8 mouse cellular contexts compared by ENCODE assay signal in the genomic region with DNA sequence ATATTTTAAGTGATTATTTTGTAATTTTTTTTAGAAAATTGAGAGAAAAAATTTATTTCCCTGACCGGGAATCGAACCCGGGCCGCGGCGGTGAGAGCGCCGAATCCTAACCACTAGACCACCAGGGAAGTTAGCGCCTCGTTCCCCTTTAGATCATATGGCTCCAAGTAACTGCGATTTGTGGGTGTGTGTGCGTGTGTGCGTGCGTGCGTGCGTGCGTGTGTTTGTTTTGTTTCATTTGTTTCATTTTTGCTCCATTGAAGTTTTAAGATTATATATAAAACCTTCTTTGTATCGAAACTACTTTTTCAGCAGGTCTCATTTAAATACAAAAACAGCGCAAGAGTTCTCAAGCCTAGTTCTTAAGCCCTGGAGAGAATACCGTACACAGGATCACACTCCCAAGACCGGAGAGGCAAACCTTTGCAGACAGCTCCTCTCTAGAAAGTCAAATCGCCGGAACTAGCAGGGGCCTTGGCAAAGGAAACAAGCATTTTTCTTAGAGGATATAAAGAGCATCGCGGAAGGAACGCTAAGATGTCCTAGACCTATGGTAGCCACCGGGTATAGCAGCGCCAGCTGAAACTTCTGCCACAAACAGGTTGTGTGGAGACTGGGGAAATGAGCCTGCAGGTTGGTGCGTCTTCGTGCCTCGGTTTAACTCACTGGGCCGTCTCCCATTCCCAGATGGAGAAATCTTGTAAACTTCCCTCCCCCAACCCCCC. TPM values are rescaled to one million over a fixed set of nuclear protein-coding genes. Genes with fewer than 3 reads are reported as not detected.
DNase-seq lines count a peak whose midpoint lies in the region; ATAC-seq and TF ChIP-seq lines count a peak whose summit lies in the region.

No protein-coding gene starts in this region.

- H3K4me2 ChIP-seq in heart, embryonic 11.5 days, result peak overlapping the region; percentile 86
- peak overlapping the region; percentile 85 for H3K4me2 ChIP-seq in kidney, embryonic 16.5 days (replicated peaks; ENCODE audit: low read depth, low read length)

- peak overlapping the region; percentile 64 for H3K4me3 ChIP-seq in embryonic fibroblast, embryonic 13.5 days (ENCODE audit: insufficient read depth, low read length)
- peak overlapping the region; percentile 80 for H3K4me3 ChIP-seq in heart, embryonic 11.5 days (ENCODE audit: low read depth, low read length)
- H3K4me3 ChIP-seq in kidney, embryonic 16.5 days (ENCODE audit: low read length), result peak overlapping the region; percentile 61
- H3K4me3 ChIP-seq in liver, adult 2 months (ENCODE audit: insufficient read depth, low read depth, low read length), result peak overlapping the region; percentile 52

- WGBS in heart, embryonic 11.5 days (ENCODE audit: insufficient replicate concordance), result under 1% methylated on average over 32 of the region's 32 CpGs
- WGBS in kidney, embryonic 16.5 days, result 0% methylated on average over 32 of the region's 32 CpGs
- under 1% methylated on average over 32 of the region's 32 CpGs for WGBS in liver, adult 2 months

- TF ChIP-seq CTCF in embryonic fibroblast, embryonic 13.5 days (IDR thresholded peaks at IDR 0.05; ENCODE audit: borderline replicate concordance, insufficient read depth, low read length), result no peak
- TF ChIP-seq CTCF in liver, adult 2 months (IDR thresholded peaks at IDR 0.05; ENCODE audit: low read depth, low read length), result no peak

- H3K27ac ChIP-seq in embryonic fibroblast, embryonic 13.5 days (ENCODE audit: insufficient read depth, low read length), result no peak overlapping the region
- H3K27ac ChIP-seq in heart, embryonic 11.5 days (ENCODE audit: low read depth, low read length), result peak overlapping the region; percentile 57
- peak overlapping the region; percentile 87 for H3K27ac ChIP-seq in kidney, embryonic 16.5 days (ENCODE audit: low read length)
- H3K27ac ChIP-seq in liver, adult 2 months (replicated peaks; ENCODE audit: insufficient read depth, low read depth, low read length), result peak overlapping the region; percentile 59

- H3K9me3 ChIP-seq in heart, embryonic 11.5 days (replicated peaks; ENCODE audit: control insufficient read depth, low read length), result no peaks in the 10 kb centered on the region
- no peaks in the 10 kb centered on the region for H3K9me3 ChIP-seq in kidney, embryonic 16.5 days (ENCODE audit: low read length)

- H3K27me3 ChIP-seq in heart, embryonic 11.5 days (ENCODE audit: control insufficient read depth, insufficient read depth, low read length), result no peaks in the 10 kb centered on the region
- H3K27me3 ChIP-seq in kidney, embryonic 16.5 days (ENCODE audit: insufficient read depth, low read length), result no peaks in the 10 kb centered on the region
- H3K27me3 ChIP-seq in liver, adult 2 months (ENCODE audit: control insufficient read depth, insufficient read depth, low read length), result no peaks in the 10 kb centered on the region

- peak; percentile 71 for ATAC-seq in heart, embryonic 11.5 days (replicated peaks; ENCODE audit: insufficient number of reproducible peaks, low FRiP score, low TSS enrichment)
- ATAC-seq in kidney, embryonic 16.5 days (ENCODE audit: low FRiP score, low TSS enrichment), result peak; percentile 70
- peak; percentile 37; the same call in 1 of the 2 replicates for ATAC-seq in monocyte, adult 5-6 weeks (replicated peaks; ENCODE audit: insufficient number of reproducible peaks, low FRiP score, low TSS enrichment, poor library complexity, severe bottlenecking)

- no peak for TF ChIP-seq POLR2A in embryonic fibroblast, embryonic 13.5 days (IDR thresholded peaks at IDR 0.05; ENCODE audit: low read depth, low read length)
- TF ChIP-seq POLR2A in liver, adult 2 months (IDR thresholded peaks at IDR 0.05; ENCODE audit: extremely low read depth, insufficient read depth, low read length), result no peak

- H3K4me1 ChIP-seq in embryonic fibroblast, embryonic 13.5 days (ENCODE audit: control insufficient read depth, insufficient read depth, low read length), result no peaks in the 10 kb centered on the region
- H3K4me1 ChIP-seq in heart, embryonic 11.5 days (ENCODE audit: control insufficient read depth, insufficient read depth, low read length), result no peaks in the 10 kb centered on the region
- peaks cover 10% of the 10 kb centered on the region for H3K4me1 ChIP-seq in kidney, embryonic 16.5 days (ENCODE audit: insufficient read depth, low read length)
- peaks cover 2% of the 10 kb centered on the region; the same call in 1 of the 2 replicates for H3K4me1 ChIP-seq in liver, adult 2 months (ENCODE audit: control insufficient read depth, insufficient read depth, low read length)

- peak overlapping the region; percentile 71 for H3K9ac ChIP-seq in heart, embryonic 11.5 days (ENCODE audit: low read depth, low read length)
- H3K9ac ChIP-seq in kidney, embryonic 16.5 days (replicated peaks; ENCODE audit: low read length), result peak overlapping the region; percentile 67
- H3K9ac ChIP-seq in liver, adult 2 months (ENCODE audit: low read depth, low read length), result peak overlapping the region; percentile 75

- no peaks in the 10 kb centered on the region for H3K79me2 ChIP-seq in liver, adult 2 months (ENCODE audit: control insufficient read depth, insufficient read depth, low read length)

- H3K36me3 ChIP-seq in heart, embryonic 11.5 days (ENCODE audit: control insufficient read depth, insufficient read depth, low read length), result no peaks in the 10 kb centered on the region
- H3K36me3 ChIP-seq in kidney, embryonic 16.5 days (ENCODE audit: insufficient read depth, low read length), result no peaks in the 10 kb centered on the region
- H3K36me3 ChIP-seq in liver, adult 2 months (ENCODE audit: control insufficient read depth, insufficient read depth, low read length), result no peaks in the 10 kb centered on the region

- DNase-seq in B cell, adult 2 months, result peak; percentile 95 to 96
- peak; percentile 92 for DNase-seq in brain, adult 2 months (ENCODE audit: low read depth, low spot score)
- DNase-seq in liver, adult 2 months (ENCODE audit: extremely low read depth, low read depth, low spot score), result peak; percentile 73
- DNase-seq in spleen, postnatal 36 days (ENCODE audit: low spot score in 2 of 2), result peak; percentile 78 to 89

RNA-seq across cellular contexts. Expression of a gene that starts 23.4 kb away (rescaled TPM):
- not detected in 2 replicates for polyA plus RNA-seq in embryonic fibroblast, embryonic 13.5 days (2011; ENCODE audit: insufficient read length, low read depth, missing spikeins)
- 7.4 and 9.3 TPM in 2 replicates for polyA plus RNA-seq in heart, embryonic 11.5 days (2014; fragmentation: Nextera tagmentation; extraction: Ambion mirVana)
- polyA plus RNA-seq in kidney, embryonic 16.5 days (2015; fragmentation: Nextera tagmentation; extraction: Ambion mirVana), result 0.37 and 0.69 TPM in 2 replicates
- total RNA-seq in liver, adult 2 months (2014; rRNA removed), result 29.6 and 36.4 TPM in 2 replicates
- polyA plus RNA-seq in liver, adult 2 months (2012; rRNA removed), result 93.8 and 98.4 TPM in 2 replicates
- total RNA-seq in monocyte, adult 5-6 weeks (2017), result 0.64 TPM in 1 of 3 replicates, not detected in the others

RNA-seq across cellular contexts. Expression of a gene that starts 49.4 kb away (rescaled TPM):
- not detected in 2 replicates for polyA plus RNA-seq in embryonic fibroblast, embryonic 13.5 days (2011; ENCODE audit: insufficient read length, low read depth, missing spikeins)
- 0.43 TPM in 1 of 2 replicates, not detected in the other for polyA plus RNA-seq in heart, embryonic 11.5 days (2014; fragmentation: Nextera tagmentation; extraction: Ambion mirVana)
- 0.25 TPM in 1 of 2 replicates, not detected in the other for polyA plus RNA-seq in kidney, embryonic 16.5 days (2015; fragmentation: Nextera tagmentation; extraction: Ambion mirVana)
- total RNA-seq in liver, adult 2 months (2014; rRNA removed), result not detected in 2 replicates
- not detected in 2 replicates for polyA plus RNA-seq in liver, adult 2 months (2012; rRNA removed)
- not detected in 3 replicates for total RNA-seq in monocyte, adult 5-6 weeks (2017)

RNA-seq across cellular contexts. Expression of a gene that starts 56.2 kb away (rescaled TPM):
- 37.6 and 98.8 TPM in 2 replicates for polyA plus RNA-seq in embryonic fibroblast, embryonic 13.5 days (2011; ENCODE audit: insufficient read length, low read depth, missing spikeins)
- polyA plus RNA-seq in heart, embryonic 11.5 days (2014; fragmentation: Nextera tagmentation; extraction: Ambion mirVana), result 106 and 121 TPM in 2 replicates
- 191 and 197 TPM in 2 replicates for polyA plus RNA-seq in kidney, embryonic 16.5 days (2015; fragmentation: Nextera tagmentation; extraction: Ambion mirVana)
- total RNA-seq in liver, adult 2 months (2014; rRNA removed), result 153 and 159 TPM in 2 replicates
- 51.0 and 74.3 TPM in 2 replicates for polyA plus RNA-seq in liver, adult 2 months (2012; rRNA removed)
- total RNA-seq in monocyte, adult 5-6 weeks (2017), result 575 to 636 TPM (median 578 TPM) in 3 replicates
